Mouse (Mus musculus): ENCODE measurements around the gene Rbm34.
"Not testable (repeated sequence)": the region's sequence is repeated elsewhere in the genome, so short reads cannot be mapped to it uniquely, and the experiment has no call there.

Rbm34 gene

DNA sequence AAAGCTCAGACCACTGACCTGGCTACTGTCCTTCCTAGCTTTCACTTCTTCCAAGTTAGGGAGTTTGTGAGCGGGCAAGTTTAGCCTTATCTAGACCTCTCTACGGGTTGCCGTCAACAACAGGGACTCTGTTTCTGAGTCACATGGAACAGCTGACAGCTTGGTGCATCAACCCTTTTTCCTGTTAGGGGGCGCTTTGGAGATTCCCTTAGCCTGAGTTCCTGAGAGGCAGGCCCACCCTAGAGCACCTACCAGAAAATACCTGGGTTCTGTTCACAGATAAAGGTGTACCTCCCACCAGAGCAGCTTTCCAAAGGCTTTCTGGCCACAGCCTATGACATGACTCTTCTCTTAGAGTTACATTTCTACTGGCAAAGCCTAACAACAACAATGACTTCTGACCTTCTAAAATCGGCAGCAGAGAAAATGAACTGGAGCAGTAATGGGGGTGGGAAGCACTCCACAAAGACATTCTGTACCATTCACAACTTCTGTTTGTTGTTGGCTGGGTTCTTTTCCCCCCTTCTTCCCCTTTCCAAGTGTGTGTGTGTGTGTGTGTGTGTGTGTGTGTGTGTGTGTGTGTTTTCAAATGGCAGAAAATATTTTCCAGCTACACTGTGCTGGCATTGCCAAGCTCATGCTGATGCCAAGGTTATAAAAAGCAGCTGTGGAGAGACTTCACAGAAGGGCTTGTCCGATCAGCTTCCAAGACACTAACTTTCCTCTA lies 53.5 kb downstream of the Rbm34 start:
- DNase-seq = no peak

DNA sequence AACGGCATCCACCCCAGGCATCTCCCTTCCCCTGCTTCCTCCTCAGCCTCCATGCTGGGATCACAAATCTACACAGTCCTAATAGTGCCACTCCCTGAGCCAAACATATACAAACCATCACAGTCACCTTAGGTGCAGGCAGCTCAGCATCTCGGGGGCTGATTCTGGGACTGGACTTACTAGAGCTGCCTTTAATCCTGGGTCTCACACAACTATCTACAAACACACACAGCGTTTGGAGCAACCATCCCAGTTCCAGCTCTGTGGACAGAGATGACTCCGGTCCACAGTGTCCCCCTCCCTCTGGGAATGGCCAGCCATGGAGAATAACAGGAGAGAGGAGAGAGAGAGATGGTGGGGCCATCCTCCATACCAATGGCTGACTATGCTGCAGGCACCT lies 54.3 kb downstream of the Rbm34 start:
- no peak for DNase-seq

- DNase-seq = no peak
Observed at GRCm38 (mm10) chr8:126914609-126915375, 56.1 kb downstream of the Rbm34 start.

GRCm38 (mm10) chr8:126914107-126914490 lies 56.8 kb downstream of the Rbm34 start:
- not testable (repeated sequence) for DNase-seq

DNA sequence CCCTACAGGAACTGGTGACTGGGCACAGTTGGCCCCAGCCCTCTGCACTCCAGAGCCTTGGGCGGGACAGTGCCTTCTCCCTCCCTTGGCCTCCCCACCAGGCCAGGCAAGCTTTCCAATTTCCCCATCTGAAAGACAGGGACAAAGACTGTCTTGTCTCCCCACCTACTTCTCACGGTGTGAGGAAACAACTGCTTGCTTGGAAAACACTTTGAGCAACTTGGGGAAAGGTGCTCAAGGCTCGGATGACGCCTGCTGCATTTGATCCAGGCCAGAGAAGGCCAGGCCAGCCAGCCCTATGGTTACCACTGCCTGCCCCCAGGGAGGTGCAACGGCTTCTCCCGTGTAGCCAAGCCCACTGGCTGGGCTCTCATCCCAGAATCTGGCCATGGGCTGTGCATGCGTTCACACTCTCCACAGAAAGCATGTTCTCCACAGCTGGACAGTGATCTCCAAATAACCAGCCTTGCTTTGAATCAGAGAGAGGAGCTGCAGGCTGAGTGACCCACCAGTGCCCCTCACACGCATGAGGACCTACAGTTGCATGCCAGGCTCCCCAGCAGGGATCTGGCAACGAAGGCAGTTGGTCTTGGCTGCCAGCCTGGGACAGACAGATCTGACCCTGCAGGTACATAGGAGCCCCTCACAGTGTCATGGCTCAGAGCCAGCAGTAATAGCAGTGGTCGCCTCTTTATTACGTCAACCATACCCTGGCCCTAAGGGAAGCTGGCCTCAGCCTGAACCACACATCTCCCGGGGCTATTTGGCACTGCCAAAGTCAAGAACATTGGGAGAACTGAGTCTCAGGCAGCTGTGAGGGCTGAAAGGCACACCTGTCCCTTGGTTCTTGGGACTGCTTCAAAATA lies 57.4 kb downstream of the Rbm34 start:
- peak; percentile 64 to 73 for DNase-seq

DNA sequence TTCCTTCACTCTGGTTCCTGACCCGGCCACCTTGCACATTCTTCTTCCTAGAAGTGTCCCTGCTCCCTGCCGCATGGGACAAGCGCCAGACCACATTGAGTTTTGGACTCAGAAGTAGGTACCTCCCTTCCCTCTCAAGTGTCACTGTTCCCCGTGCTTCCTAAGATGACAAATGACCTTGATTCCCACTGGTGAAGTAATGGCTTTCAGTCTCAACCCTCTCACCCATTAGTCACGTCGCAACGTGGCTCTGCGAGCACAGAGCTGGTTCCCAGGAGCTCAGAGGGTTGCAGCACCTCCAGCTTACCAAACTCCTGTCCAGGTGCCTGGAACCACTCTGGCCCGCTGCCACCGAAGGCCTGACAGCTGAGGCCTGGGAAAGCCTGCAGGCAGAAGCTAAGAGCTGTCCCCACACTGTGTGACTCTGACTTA lies 61.5 kb downstream of the Rbm34 start:
- no peak for DNase-seq

DNA sequence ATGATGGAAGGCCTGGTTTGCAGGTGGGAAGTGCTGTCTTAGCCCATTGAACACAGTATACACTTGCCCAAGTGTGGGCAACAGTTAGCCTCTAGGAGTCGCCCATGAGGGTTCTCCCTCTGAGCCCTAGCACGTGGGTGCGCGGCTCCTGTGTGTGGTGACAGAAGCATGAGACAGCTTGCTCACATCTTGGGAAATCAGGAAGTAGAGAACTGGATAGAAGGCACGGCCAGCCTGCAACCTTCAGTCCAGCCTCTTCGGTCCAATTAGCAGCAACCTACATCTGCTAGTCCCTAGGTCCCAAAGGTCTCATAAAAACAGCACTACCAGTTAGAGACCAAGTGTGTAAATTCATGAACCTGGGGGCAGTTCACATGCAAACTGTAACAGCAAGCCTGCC lies 62.1 kb downstream of the Rbm34 start:
- no peak for DNase-seq

DNA sequence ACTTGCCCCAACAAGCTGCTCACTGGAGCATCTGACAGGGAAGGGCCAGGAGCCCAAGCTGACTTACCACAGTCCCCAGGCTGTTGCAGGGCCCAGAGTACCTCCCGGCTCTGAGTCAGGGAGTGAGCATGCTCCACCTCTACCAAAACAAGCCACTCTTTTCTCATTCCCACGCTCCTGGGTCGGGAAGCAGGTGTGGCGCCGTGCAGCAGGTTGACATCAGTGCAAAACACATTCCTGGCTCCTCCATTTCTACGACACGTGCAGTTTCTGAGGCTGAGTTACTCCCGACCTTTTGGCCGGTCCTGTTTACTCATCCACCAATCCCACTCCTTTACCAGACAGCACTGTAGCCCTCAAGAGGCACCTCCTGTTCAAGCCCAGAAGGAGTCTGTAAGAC lies 62.9 kb downstream of the Rbm34 start:
- DNase-seq = no peak

DNA sequence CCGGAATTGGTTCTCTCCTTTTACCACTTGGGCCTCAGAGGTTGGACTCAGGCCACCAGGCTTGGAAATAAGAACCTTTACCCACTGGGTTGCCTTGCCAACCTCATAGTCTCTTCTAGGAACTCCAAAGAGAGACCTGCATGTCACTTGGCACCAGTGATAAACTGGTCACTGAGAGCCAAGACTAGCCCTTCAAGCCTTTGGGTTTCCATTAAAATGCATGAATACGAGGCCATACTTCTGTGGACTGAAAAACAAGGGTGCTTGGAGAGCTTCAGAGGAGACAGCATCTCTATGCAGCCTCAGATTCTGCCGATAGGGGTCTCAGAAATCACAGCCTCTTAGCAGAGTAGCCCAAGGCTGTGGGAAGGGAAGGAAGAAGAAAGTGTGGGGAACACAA lies 63.5 kb downstream of the Rbm34 start:
- DNase-seq = no peak

DNA sequence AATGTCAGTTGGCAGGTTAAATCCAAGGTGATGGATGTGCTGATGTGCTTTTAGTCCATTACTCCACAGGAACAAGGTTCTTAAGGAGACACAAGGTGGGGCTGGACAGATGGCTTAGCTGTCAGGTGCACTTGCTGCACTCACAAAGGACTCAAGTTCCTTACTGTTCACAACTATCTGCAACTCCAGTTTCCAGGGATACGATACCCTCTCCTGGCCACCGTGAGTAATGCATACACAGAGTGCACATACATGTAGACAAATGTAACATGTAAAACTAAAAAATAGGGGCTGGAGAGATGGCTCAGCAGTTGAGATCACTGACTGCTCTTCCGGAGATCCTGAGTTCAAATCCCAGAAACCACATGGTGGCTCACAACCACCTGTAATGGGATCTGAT lies 65.5 kb downstream of the Rbm34 start:
- no peak for DNase-seq

GRCm38 (mm10) chr8:126903927-126904326 lies 66.9 kb downstream of the Rbm34 start:
- no peak for DNase-seq

GRCm38 (mm10) chr8:126903224-126903895 lies 67.5 kb downstream of the Rbm34 start:
- no peak for DNase-seq

GRCm38 (mm10) chr8:126901612-126902011 lies 69.3 kb downstream of the Rbm34 start:
- DNase-seq = no peak

GRCm38 (mm10) chr8:126901049-126901448 lies 69.8 kb downstream of the Rbm34 start:
- DNase-seq = no peak

All from cerebellum, postnatal 36 days (tissue).